Mouse (Mus musculus): ENCODE data around the gene Asb2. TPM values are rescaled to one million over a fixed set of nuclear protein-coding genes. Genes with fewer than 3 reads are reported as not detected.

Gene Asb2
- polyA plus RNA-seq (2012; rRNA removed) (3.6 TPM in 2 replicates), polyA plus RNA-seq (2014; fragmentation: Nextera tagmentation; extraction: Ambion mirVana) (2.1 and 2.5 TPM in 2 replicates)

GRCm38 (mm10) chr12:103355746-103356414 lies at the start of gene Asb2:
TSS of gene Asb2 (minus strand) at chr12:103356001.
- ATAC-seq (ENCODE audit: insufficient read depth) (no peak), DNase-seq (ENCODE audit: low read depth in 3 of 3, low spot score in 3 of 3) (no peak)
- no peaks in the 10 kb centered on the region for H3K27me3 ChIP-seq (ENCODE audit: control insufficient read depth, insufficient read depth, low read length)
- H3K36me3 ChIP-seq (replicated peaks; ENCODE audit: control insufficient read depth, insufficient read depth, low read depth), result no peaks in the 10 kb centered on the region
- no peaks in the 10 kb centered on the region for H3K9me3 ChIP-seq (ENCODE audit: control insufficient read depth, low read length)
- H3K4me1 ChIP-seq (replicated peaks; ENCODE audit: control insufficient read depth in 2 of 2, insufficient read depth in 2 of 2, low read length in 1 of 2), result no peaks in the 10 kb centered on the region
- H3K4me3 ChIP-seq (ENCODE audit: insufficient read depth in 1 of 2, low read depth in 2 of 2, low read length in 2 of 2), result no peak within 1 kb of the TSS
- H3K27ac ChIP-seq, result no peak within 1 kb of the TSS
- no peak for TF ChIP-seq EP300 (IDR thresholded peaks at IDR 0.05; ENCODE audit: low read depth)
- no peak for TF ChIP-seq CTCF (IDR thresholded peaks at IDR 0.05; ENCODE audit: low read depth)
- WGBS (ENCODE audit: insufficient replicate concordance), result 50% methylated on average over 14 of the region's 14 CpGs
- no peak within 1 kb of the TSS for H3K4me2 ChIP-seq (ENCODE audit: low read depth)
- no peak within 1 kb of the TSS for H3K9ac ChIP-seq (replicated peaks)

- H3K4me1 ChIP-seq (replicated peaks; ENCODE audit: control insufficient read depth in 2 of 2, insufficient read depth in 2 of 2, low read length in 1 of 2), result no peaks in the 10 kb centered on the region
- no peak for DNase-seq (ENCODE audit: low read depth in 3 of 3, low spot score in 3 of 3)
- 86% methylated on average over 18 of the region's 18 CpGs for WGBS (ENCODE audit: insufficient replicate concordance)
- no peaks in the 10 kb centered on the region for H3K9me3 ChIP-seq (ENCODE audit: control insufficient read depth, low read length)
- H3K27ac ChIP-seq, result no peak overlapping the region
- H3K4me3 ChIP-seq (ENCODE audit: insufficient read depth in 1 of 2, low read depth in 2 of 2, low read length in 2 of 2), result no peak overlapping the region
- no peak for TF ChIP-seq EP300 (IDR thresholded peaks at IDR 0.05; ENCODE audit: low read depth)
- TF ChIP-seq CTCF (IDR thresholded peaks at IDR 0.05; ENCODE audit: low read depth), result no peak
- ATAC-seq (ENCODE audit: insufficient read depth), result no peak
- no peak overlapping the region for H3K9ac ChIP-seq (replicated peaks)
- H3K27me3 ChIP-seq (ENCODE audit: control insufficient read depth, insufficient read depth, low read length), result no peaks in the 10 kb centered on the region
- H3K36me3 ChIP-seq (replicated peaks; ENCODE audit: control insufficient read depth, insufficient read depth, low read depth), result peaks cover 87% of the 10 kb centered on the region
- H3K4me2 ChIP-seq (ENCODE audit: low read depth), result no peak overlapping the region
Observed at GRCm38 (mm10) chr12:103404131-103404530, 48.3 kb upstream of the Asb2 start.

DNA sequence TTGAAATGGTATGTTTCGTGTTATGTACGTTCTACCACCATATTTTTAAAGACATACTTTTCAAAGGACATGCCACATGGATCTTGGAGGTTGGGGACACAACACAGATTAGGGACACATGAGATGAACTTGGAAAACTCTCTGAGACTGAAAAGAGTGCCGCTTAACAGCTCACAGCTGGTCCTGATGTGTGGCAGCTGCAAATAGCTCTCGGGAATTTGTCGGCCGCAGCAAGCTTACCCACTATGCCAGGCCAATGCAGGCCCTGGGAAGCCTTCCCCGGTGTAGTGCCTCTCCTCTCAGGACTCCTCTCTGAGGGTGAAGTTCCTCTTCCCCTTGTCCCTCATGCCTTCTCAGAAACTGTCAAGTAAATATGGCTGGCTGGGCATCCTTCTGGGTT lies 41.0 kb upstream of the Asb2 start:
- H3K4me2 ChIP-seq (ENCODE audit: low read depth), result no peak overlapping the region
- DNase-seq (ENCODE audit: low read depth in 3 of 3, low spot score in 3 of 3), result no peak
- H3K9ac ChIP-seq (replicated peaks), result no peak overlapping the region
- no peak for ATAC-seq (ENCODE audit: insufficient read depth)
- no peaks in the 10 kb centered on the region for H3K27me3 ChIP-seq (ENCODE audit: control insufficient read depth, insufficient read depth, low read length)
- peaks cover 24% of the 10 kb centered on the region for H3K36me3 ChIP-seq (replicated peaks; ENCODE audit: control insufficient read depth, insufficient read depth, low read depth)
- no peaks in the 10 kb centered on the region for H3K9me3 ChIP-seq (ENCODE audit: control insufficient read depth, low read length)
- H3K4me1 ChIP-seq (replicated peaks; ENCODE audit: control insufficient read depth in 2 of 2, insufficient read depth in 2 of 2, low read length in 1 of 2), result peaks cover 29 to 34% of the 10 kb centered on the region in 2 experiments
- TF ChIP-seq CTCF (IDR thresholded peaks at IDR 0.05; ENCODE audit: low read depth) (no peak), EP300 (IDR thresholded peaks at IDR 0.05; ENCODE audit: low read depth) (no peak)
- no peak overlapping the region for H3K4me3 ChIP-seq (ENCODE audit: insufficient read depth in 1 of 2, low read depth in 2 of 2, low read length in 2 of 2)
- H3K27ac ChIP-seq, result no peak overlapping the region
- 81% methylated on average over 7 of the region's 7 CpGs for WGBS (ENCODE audit: insufficient replicate concordance)

DNA sequence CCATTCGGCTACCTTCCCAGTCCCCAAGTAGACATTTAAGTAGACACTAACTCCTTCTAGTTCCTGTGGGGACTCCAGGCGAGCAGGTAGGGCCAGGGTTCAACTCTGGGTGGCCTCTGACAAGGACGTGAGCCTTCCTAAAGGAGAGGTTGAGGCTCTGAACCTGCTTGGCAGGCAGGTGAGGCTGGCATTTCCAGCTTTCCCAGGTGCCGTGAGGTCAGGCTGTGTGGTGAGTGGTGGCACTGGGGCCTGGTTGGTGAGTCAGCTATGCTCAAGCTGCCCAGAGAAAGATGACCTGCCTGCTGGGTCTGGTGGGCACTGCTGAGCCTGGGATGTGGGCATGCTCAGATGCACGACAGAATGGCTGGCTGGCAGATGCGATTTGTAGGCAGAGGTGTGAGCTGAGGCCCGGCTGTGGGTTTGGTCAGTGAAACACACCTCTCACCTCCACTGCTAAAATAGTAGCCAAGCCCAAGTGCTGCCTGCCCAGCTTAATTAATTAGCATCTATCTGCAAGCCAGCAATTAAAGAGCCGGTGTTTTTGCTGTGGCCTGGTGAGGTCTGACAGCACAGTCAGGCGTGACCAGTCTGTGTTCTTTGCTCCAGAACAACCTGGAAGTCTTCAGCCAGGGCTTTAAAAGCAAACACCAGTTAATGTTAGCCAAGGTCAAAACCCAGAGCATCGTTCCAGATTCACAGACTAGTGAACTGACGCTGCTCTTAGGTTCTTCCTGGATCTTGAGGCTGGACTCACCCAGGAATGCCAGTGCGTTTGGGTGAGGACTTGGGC lies 39.9 kb upstream of the Asb2 start:
- WGBS (ENCODE audit: insufficient replicate concordance), result 78% methylated on average over 12 of the region's 12 CpGs
- peaks cover 32 to 43% of the 10 kb centered on the region in 2 experiments for H3K4me1 ChIP-seq (replicated peaks; ENCODE audit: control insufficient read depth in 2 of 2, insufficient read depth in 2 of 2, low read length in 1 of 2)
- ATAC-seq (ENCODE audit: insufficient read depth) (no peak), DNase-seq (ENCODE audit: low read depth in 3 of 3, low spot score in 3 of 3) (no peak)
- H3K36me3 ChIP-seq (replicated peaks; ENCODE audit: control insufficient read depth, insufficient read depth, low read depth), result peaks cover 16% of the 10 kb centered on the region
- no peak overlapping the region for H3K4me2 ChIP-seq (ENCODE audit: low read depth)
- TF ChIP-seq CTCF (IDR thresholded peaks at IDR 0.05; ENCODE audit: low read depth) (no peak), EP300 (IDR thresholded peaks at IDR 0.05; ENCODE audit: low read depth) (no peak)
- H3K9ac ChIP-seq (replicated peaks), result no peak overlapping the region
- H3K9me3 ChIP-seq (ENCODE audit: control insufficient read depth, low read length), result no peaks in the 10 kb centered on the region
- peak overlapping the region; percentile 5 for H3K27ac ChIP-seq
- H3K27me3 ChIP-seq (ENCODE audit: control insufficient read depth, insufficient read depth, low read length), result no peaks in the 10 kb centered on the region
- no peak overlapping the region for H3K4me3 ChIP-seq (ENCODE audit: insufficient read depth in 1 of 2, low read depth in 2 of 2, low read length in 2 of 2)

DNA sequence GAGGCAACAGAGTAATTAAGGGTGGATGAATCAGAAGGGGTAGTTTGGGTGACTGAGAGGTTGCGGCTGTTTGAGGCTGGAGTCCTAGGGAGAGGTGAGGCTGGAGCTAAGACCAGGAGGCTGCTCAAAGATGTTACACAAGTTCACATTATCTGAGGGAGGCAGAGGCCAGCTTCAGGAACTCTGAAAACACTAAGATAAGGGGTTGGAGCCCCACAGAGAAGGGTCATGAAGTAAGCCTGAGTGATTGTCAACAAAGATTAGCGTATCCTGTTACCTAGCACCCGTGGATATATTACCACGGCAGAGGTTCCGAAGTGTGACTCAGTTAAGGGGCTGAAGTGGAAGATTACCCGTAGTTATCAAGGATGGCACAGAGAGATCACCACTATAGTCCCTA lies 37.7 kb upstream of the Asb2 start:
- Histone ChIP-seq H3K36me3 (replicated peaks; ENCODE audit: control insufficient read depth, insufficient read depth, low read depth) (peaks cover 11% of the 10 kb centered on the region), H3K4me1 (replicated peaks; ENCODE audit: control insufficient read depth in 2 of 2, insufficient read depth in 2 of 2, low read length in 1 of 2) (peaks cover 36 to 58% of the 10 kb centered on the region in 2 experiments), H3K4me3 (ENCODE audit: insufficient read depth in 1 of 2, low read depth in 2 of 2, low read length in 2 of 2) (peak overlapping the region; percentile 5 to 42), H3K27me3 (ENCODE audit: control insufficient read depth, insufficient read depth, low read length) (no peaks in the 10 kb centered on the region), H3K9ac (replicated peaks) (peak overlapping the region; percentile 68), H3K4me2 (ENCODE audit: low read depth) (peak overlapping the region; percentile 80), H3K27ac (peak overlapping the region; percentile 96), H3K9me3 (ENCODE audit: control insufficient read depth, low read length) (no peaks in the 10 kb centered on the region)
- DNase-seq (ENCODE audit: low read depth in 3 of 3, low spot score in 3 of 3) (peak; percentile 93 to 95 (median 94)), ATAC-seq (ENCODE audit: insufficient read depth) (peak; percentile 89)
- 8% methylated on average over 6 of the region's 6 CpGs for WGBS (ENCODE audit: insufficient replicate concordance)
- TF ChIP-seq CTCF (IDR thresholded peaks at IDR 0.05; ENCODE audit: low read depth) (no peak), EP300 (IDR thresholded peaks at IDR 0.05; ENCODE audit: low read depth) (peak; percentile 98)
